Mouse (Mus musculus) cerebellum, postnatal 4 days (tissue): ENCODE measurements around the gene Gsc.

Experiments used
- DNase-seq, 2 experiments: peaks; one replicate each; pipeline ENCODE4 v3.0.0; 2022; ENCODE audit warnings: low spot score in 2 of 2, mixed read lengths in 1 of 2

Gene Gsc

GRCm38 (mm10) chr12:104472601-104473424, at the start of gene Gsc:
Gsc (minus strand) TSS chr12:104473330.
- DNase-seq, result peak in 1 of 2 experiments; percentile 15

DNA sequence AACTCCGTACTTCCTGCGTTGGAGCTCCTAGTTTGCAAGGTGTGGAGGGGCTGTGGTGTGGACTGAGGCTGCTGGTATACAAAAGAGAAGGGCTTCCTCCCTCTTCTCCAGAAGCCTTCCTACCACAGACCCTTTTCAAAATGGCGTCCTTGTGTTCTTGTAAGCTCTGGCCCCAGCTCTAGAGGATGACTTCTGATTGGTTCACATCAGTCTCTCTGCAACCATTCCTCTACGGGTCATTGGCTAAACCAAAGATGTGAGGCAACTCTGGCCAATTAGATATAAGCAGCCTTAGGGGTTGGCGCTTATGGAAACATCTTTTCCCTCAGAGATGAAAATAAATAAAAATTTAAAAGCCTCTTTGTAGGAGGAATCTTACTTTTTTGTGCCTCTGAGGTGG, 46.6 kb upstream of the Gsc start:
- no peak for DNase-seq

- DNase-seq, result no peak
These were observed 34.8 kb upstream of the Gsc start for GRCm38 (mm10) chr12:104507911-104508310.

DNA sequence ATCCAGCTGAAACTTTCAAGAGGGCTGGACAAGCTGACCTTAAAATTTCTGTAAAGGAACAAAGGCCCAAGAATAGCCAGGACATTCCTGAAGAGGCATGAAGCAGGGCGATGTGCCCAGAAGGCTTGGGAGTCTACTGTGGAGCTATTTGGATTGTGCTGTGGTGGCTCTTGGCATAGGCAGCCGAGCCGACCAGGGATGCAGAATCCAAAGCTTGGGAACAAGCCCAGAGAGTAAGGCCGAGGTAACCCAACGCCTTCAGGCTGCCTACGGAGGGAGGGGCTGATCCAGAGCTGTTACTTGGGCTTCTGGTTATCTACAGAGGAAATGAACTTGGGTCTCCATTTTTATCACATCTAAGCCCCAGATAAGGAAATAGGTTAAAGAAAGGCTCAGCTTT, 18.9 kb upstream of the Gsc start:
- DNase-seq, result no peak

- no peak for DNase-seq
These were observed 13.1 kb upstream of the Gsc start for GRCm38 (mm10) chr12:104486205-104486604.

DNA sequence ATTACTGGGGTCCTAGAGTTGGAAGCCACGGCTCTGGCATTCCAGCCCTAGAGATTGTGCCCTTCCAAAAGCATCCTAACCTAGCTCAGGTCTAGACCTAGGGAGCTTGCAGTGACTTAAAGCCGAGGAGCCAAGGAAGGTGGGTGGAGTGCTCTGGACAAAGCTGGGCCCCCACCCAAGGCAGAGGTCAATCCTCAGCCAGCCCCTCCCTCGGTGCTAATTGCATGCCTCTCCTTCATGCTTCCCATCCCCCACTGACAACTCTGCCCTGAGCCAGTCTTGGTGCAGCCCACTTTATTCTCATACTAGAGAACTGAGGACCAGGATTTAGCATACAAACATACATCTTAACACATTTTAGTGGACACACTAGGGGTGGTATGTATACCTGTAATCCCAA, 12.0 kb upstream of the Gsc start:
- DNase-seq, result no peak

DNA sequence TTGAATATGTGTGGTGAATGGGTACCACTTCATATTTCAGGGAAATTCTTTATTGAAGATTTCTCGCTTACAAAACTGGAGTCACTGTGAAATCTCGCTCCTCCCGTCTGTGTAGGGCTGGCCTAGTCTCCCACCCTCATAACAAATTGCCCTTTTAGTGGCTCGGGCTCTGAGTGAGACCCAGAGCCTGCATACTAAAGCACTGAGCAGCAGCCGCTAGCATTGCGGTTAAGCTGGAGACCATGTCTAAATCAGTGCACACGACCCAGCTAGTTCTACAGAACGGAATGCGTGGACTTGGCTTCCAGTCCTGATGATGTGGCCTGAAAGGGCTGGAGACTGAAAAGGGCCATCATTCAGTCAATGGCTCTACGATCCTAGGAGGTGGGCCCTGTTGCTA, 7.9 kb upstream of the Gsc start:
- DNase-seq, result no peak

GRCm38 (mm10) chr12:104478193-104478592, 5.1 kb upstream of the Gsc start:
- DNase-seq, result no peak

- no peak for DNase-seq
These were observed 4.4 kb upstream of the Gsc start for GRCm38 (mm10) chr12:104477501-104477900.

GRCm38 (mm10) chr12:104477066-104477465, 3.9 kb upstream of the Gsc start:
- DNase-seq, result no peak

- DNase-seq, result no peak
These were observed 2.8 kb upstream of the Gsc start for GRCm38 (mm10) chr12:104475946-104476345.

- no peak for DNase-seq
These were observed 2.0 kb upstream of the Gsc start for GRCm38 (mm10) chr12:104474881-104475740.

- no peak for DNase-seq
These were observed 1.2 kb upstream of the Gsc start for GRCm38 (mm10) chr12:104474191-104474871.

DNA sequence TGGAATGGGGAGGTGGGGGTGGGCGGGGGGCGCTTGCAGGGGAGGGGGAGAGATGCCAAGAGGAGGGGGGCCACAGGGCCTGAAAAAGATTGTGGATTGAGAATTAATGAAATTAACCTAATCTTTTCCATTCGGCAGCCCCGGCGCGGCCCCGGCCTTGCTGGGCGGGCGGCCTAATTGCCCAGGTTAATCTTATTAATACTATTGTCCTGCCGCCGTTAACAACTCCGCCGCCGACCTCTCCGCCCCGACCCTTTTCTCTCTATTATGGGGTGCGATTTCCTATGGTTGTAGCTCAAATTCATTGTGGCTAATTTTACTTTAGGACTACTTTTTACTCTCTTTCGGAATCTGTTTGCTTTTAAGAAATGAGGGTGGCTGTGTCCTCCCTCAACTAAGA, 362 bp upstream of the Gsc start:
- DNase-seq, result no peak

GRCm38 (mm10) chr12:104472218-104472525, 958 bp downstream of the Gsc start:
- no peak for DNase-seq

GRCm38 (mm10) chr12:104471351-104472217, 1.5 kb downstream of the Gsc start:
- DNase-seq, result no peak

- no peak for DNase-seq
These were observed 2.5 kb downstream of the Gsc start for GRCm38 (mm10) chr12:104470646-104471045.

- DNase-seq, result no peak
These were observed 4.3 kb downstream of the Gsc start for GRCm38 (mm10) chr12:104468783-104469182.

DNA sequence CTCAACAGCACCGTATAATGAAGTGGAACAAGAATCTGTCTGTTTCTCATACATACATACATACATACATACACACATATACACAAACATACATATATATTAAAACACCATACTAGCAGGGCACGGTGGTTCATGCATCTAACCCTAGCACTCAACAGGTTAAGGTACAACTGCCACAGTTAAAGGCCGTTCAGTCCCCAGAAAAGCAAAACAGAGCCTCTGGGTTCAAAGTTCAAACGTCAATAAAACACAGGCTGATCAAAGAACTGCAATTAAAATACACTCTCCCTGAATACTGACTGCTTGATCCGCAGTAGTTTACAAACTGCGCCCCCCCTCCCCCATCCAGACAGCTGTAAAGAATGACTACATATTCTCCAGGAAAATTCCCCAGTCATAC, 5.8 kb downstream of the Gsc start:
- no peak for DNase-seq

DNA sequence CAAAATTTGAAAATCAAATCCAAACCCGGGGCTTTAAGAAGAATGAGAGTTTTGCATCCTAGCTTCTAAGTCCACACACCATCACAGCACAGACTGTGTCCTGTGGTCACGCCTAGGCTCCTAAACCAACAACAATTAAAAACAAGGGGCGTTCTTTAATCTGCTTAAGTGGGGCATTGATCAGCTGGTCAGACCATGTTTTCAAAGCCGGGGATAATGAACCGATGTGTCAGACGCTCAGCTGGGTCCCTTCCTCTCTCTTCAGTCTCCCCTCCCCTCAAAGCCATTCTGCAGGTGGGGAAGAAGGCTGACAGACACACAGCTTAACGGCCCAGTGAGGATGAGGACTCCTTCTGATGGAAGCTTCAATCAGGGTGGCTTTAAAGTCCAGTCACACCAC, 6.2 kb downstream of the Gsc start:
- no peak for DNase-seq

GRCm38 (mm10) chr12:104461372-104461771, 11.8 kb downstream of the Gsc start:
- DNase-seq, result no peak

GRCm38 (mm10) chr12:104459377-104459776, 13.8 kb downstream of the Gsc start:
- DNase-seq, result no peak
